ENCODE assay signal across 22 mouse cellular contexts in genomic region chr5:50216956-50217355, GRCm38 (mm10).
DNase-seq lines count a peak whose midpoint lies in the region; ATAC-seq and TF ChIP-seq lines count a peak whose summit lies in the region.
"Had no signal": no experiment of that assay in that cellular context is flagged by ENCODE, and none has a peak within 500 bp of the region (broad histone marks: within the 10 kb centered on the region; RNA-seq: fewer than 3 reads in every experiment).

No protein-coding gene starts in this region.

- no peaks in the 10 kb centered on the region for H3K27me3 ChIP-seq in intestine, embryonic 14.5 days (replicated peaks; ENCODE audit: control insufficient read depth, insufficient read depth, low read length)
- no peaks in the 10 kb centered on the region for H3K27me3 ChIP-seq in kidney, adult 2 months (replicated peaks; ENCODE audit: control insufficient read depth, insufficient read depth, low read length)
- no peaks in the 10 kb centered on the region for H3K27me3 ChIP-seq in liver, postnatal 0 days (ENCODE audit: insufficient read depth, low read length)
- H3K27me3 ChIP-seq in forebrain, embryonic 16.5 days (replicated peaks; ENCODE audit: control insufficient read depth, insufficient read depth, low read length) = no peaks in the 10 kb centered on the region
- H3K27me3 ChIP-seq: embryonic facial prominence, embryonic 13.5 days; heart, embryonic 15.5 days; hindbrain, embryonic 12.5 days; midbrain, embryonic 13.5 days had no signal

- no peak for TF ChIP-seq POLR2A in kidney, adult 2 months (IDR thresholded peaks at IDR 0.05; ENCODE audit: low read depth, low read length)

- 29% methylated on average over 4 of the region's 4 CpGs for WGBS in intestine, embryonic 14.5 days
- 24% methylated on average over 4 of the region's 4 CpGs for WGBS in kidney, adult 2 months
- WGBS in liver, postnatal 0 days (ENCODE audit: insufficient replicate concordance) = 34% methylated on average over 4 of the region's 4 CpGs
- WGBS in forebrain, embryonic 16.5 days = 48% methylated on average over 4 of the region's 4 CpGs

- H3K27ac ChIP-seq in intestine, embryonic 14.5 days (ENCODE audit: low read depth) = no peak overlapping the region
- no peak overlapping the region for H3K27ac ChIP-seq in kidney, adult 2 months (ENCODE audit: insufficient read depth, low read depth, low read length)
- no peak overlapping the region for H3K27ac ChIP-seq in liver, postnatal 0 days (ENCODE audit: low read depth)
- H3K27ac ChIP-seq in forebrain, embryonic 16.5 days (ENCODE audit: low read length) = no peak overlapping the region
- H3K27ac ChIP-seq: embryonic facial prominence, embryonic 13.5 days; gastrocnemius, adult 2 months; heart, embryonic 15.5 days; hindbrain, embryonic 12.5 days; limb, embryonic 10.5 days; macrophage; midbrain, embryonic 13.5 days had no signal

- peak; percentile 71; the same call in 1 of the 2 replicates for ATAC-seq in intestine, embryonic 14.5 days (replicated peaks; ENCODE audit: low FRiP score, low TSS enrichment, low read depth)
- ATAC-seq in liver, postnatal 0 days = peak; percentile 50; the same call in 1 of the 2 replicates
- ATAC-seq in erythroblast, adult 5-6 weeks (replicated peaks; ENCODE audit: low FRiP score, poor library complexity, severe bottlenecking) = no peak
- no peak for ATAC-seq in forebrain, embryonic 16.5 days
- ATAC-seq: activated CD4-positive, CD25-positive, alpha-beta regulatory T cell, adult 4 months; midbrain, embryonic 13.5 days; Patski had no signal

- H3K4me1 ChIP-seq in intestine, embryonic 14.5 days (replicated peaks; ENCODE audit: control insufficient read depth, insufficient read depth, low read length) = no peaks in the 10 kb centered on the region
- peaks cover 9% of the 10 kb centered on the region; the same call in 1 of the 2 replicates for H3K4me1 ChIP-seq in kidney, adult 2 months (ENCODE audit: control insufficient read depth, insufficient read depth, low read length)
- no peaks in the 10 kb centered on the region for H3K4me1 ChIP-seq in liver, postnatal 0 days (ENCODE audit: insufficient read depth)
- no peaks in the 10 kb centered on the region for H3K4me1 ChIP-seq in forebrain, embryonic 16.5 days (replicated peaks; ENCODE audit: control insufficient read depth, insufficient read depth, low read length)
- H3K4me1 ChIP-seq: embryonic facial prominence, embryonic 13.5 days; heart, embryonic 15.5 days; hindbrain, embryonic 12.5 days; limb, embryonic 10.5 days; midbrain, embryonic 13.5 days had no signal

- H3K9ac ChIP-seq in intestine, embryonic 14.5 days (ENCODE audit: low read length) = no peak overlapping the region
- no peak overlapping the region for H3K9ac ChIP-seq in liver, postnatal 0 days (replicated peaks)
- H3K9ac ChIP-seq in forebrain, embryonic 16.5 days (replicated peaks; ENCODE audit: low read depth, low read length) = no peak overlapping the region
- H3K9ac ChIP-seq: embryonic facial prominence, embryonic 13.5 days; heart, embryonic 15.5 days; hindbrain, embryonic 12.5 days; midbrain, embryonic 13.5 days had no signal

- H3K4me3 ChIP-seq in intestine, embryonic 14.5 days (ENCODE audit: low read depth, low read length) = no peak overlapping the region
- H3K4me3 ChIP-seq in kidney, adult 2 months (ENCODE audit: insufficient read depth, low read depth, low read length) = no peak overlapping the region
- H3K4me3 ChIP-seq in liver, postnatal 0 days (ENCODE audit: low read depth, low read length) = no peak overlapping the region
- no peak overlapping the region for H3K4me3 ChIP-seq in forebrain, embryonic 16.5 days (replicated peaks; ENCODE audit: low read length)
- H3K4me3 ChIP-seq: embryonic facial prominence, embryonic 13.5 days; gastrocnemius, adult 2 months; heart, embryonic 15.5 days; hindbrain, embryonic 12.5 days; limb, embryonic 10.5 days; midbrain, embryonic 13.5 days had no signal

- no peaks in the 10 kb centered on the region for H3K9me3 ChIP-seq in intestine, embryonic 14.5 days (ENCODE audit: control insufficient read depth, low read length)
- no peaks in the 10 kb centered on the region for H3K9me3 ChIP-seq in liver, postnatal 0 days (ENCODE audit: low read length)
- H3K9me3 ChIP-seq in forebrain, embryonic 16.5 days (ENCODE audit: control insufficient read depth, low read length) = no peaks in the 10 kb centered on the region
- H3K9me3 ChIP-seq: embryonic facial prominence, embryonic 13.5 days; heart, embryonic 15.5 days; hindbrain, embryonic 12.5 days; limb, embryonic 10.5 days; midbrain, embryonic 13.5 days had no signal

- H3K36me3 ChIP-seq in intestine, embryonic 14.5 days (ENCODE audit: control insufficient read depth, insufficient read depth, low read length) = no peaks in the 10 kb centered on the region
- H3K36me3 ChIP-seq in kidney, adult 2 months (ENCODE audit: control insufficient read depth, insufficient read depth, low read length) = no peaks in the 10 kb centered on the region
- no peaks in the 10 kb centered on the region for H3K36me3 ChIP-seq in liver, postnatal 0 days (replicated peaks; ENCODE audit: insufficient read depth, low read length)
- H3K36me3 ChIP-seq in forebrain, embryonic 16.5 days (ENCODE audit: control insufficient read depth, insufficient read depth) = no peaks in the 10 kb centered on the region
- H3K36me3 ChIP-seq: embryonic facial prominence, embryonic 13.5 days; heart, embryonic 15.5 days; hindbrain, embryonic 12.5 days; limb, embryonic 10.5 days; midbrain, embryonic 13.5 days had no signal

- DNase-seq in intestine, embryonic 14.5 days (ENCODE audit: low spot score) = no peak
- DNase-seq in kidney, adult 2 months = peak; percentile 79
- DNase-seq in kidney, postnatal 25 days = peak; percentile 49 to 61
- DNase-seq in liver, postnatal 0 days = peak; percentile 15
- no peak for DNase-seq in heart, adult 9 months (ENCODE audit: low spot score in 2 of 2)
- no peak for DNase-seq in embryo, embryonic 9.5 days (ENCODE audit: extremely low spot score)
- DNase-seq: adrenal gland, postnatal 25 days; cerebellum, adult 2 months; gastrocnemius, adult 2 months; heart, adult 11 months; lung, adult 18-20 months; thymus, adult 2 months had no signal

- H3K4me2 ChIP-seq in intestine, embryonic 14.5 days (ENCODE audit: low read length) = no peak overlapping the region
- H3K4me2 ChIP-seq in liver, postnatal 0 days (ENCODE audit: low read depth, low read length) = no peak overlapping the region
- no peak overlapping the region for H3K4me2 ChIP-seq in forebrain, embryonic 16.5 days (ENCODE audit: low read length)
- H3K4me2 ChIP-seq: embryonic facial prominence, embryonic 13.5 days; heart, embryonic 15.5 days; hindbrain, embryonic 12.5 days; midbrain, embryonic 13.5 days had no signal

- TF ChIP-seq CTCF in kidney, adult 2 months (conservative IDR thresholded peaks at IDR 0.05; ENCODE audit: insufficient read depth, insufficient read length, low read depth, low read length) = no peak
- TF ChIP-seq CTCF in liver, postnatal 0 days (IDR thresholded peaks at IDR 0.05; ENCODE audit: low read depth) = no peak

- no peak for TF ChIP-seq EP300 in liver, postnatal 0 days (IDR thresholded peaks at IDR 0.05; ENCODE audit: low read depth)

Comparison
In these comparisons a context has a peak if more than half of its experiments do, and no peak if none do; other contexts are left out.
1. ATAC-seq: peak in intestine, embryonic 14.5 days (single experiment) and liver, postnatal 0 days (single experiment); none in erythroblast, adult 5-6 weeks (single experiment) and forebrain, embryonic 16.5 days (single experiment).
2. DNase-seq: peak in kidney, adult 2 months (single experiment), kidney, postnatal 25 days (2 of 2) and liver, postnatal 0 days (single experiment); none in intestine, embryonic 14.5 days (single experiment), heart, adult 9 months (0 of 2) and embryo, embryonic 9.5 days (single experiment).